Mouse (Mus musculus) G1E (cell line): ENCODE measurements around the gene Naalad2.

ENCODE experiments used
- CTCF ChIP-seq: IDR thresholded peaks from 2 replicates; pipeline ENCODE4 v1.5.1; 2012; ENCODE audit warnings: low read depth, low read length, inconsistent platforms, mixed read lengths
- GATA1 ChIP-seq: IDR thresholded peaks from 2 replicates; pipeline ENCODE4 v1.6.1; 2012; ENCODE audit warnings: borderline replicate concordance, low read length, inconsistent platforms, mixed read lengths
- GATA2 ChIP-seq: IDR thresholded peaks from 2 replicates; pipeline ENCODE4 v1.6.1; 2012; ENCODE audit warnings: low read depth, low read length, inconsistent platforms, borderline replicate concordance
- POLR2AphosphoS5 ChIP-seq: IDR thresholded peaks from 2 replicates; pipeline ENCODE4 v1.6.1; 2012; ENCODE audit warnings: low read depth, low read length, inconsistent platforms; ENCODE audit not compliant: insufficient replicate concordance
- TAL1 ChIP-seq: conservative IDR thresholded peaks from 2 replicates; pipeline ENCODE4 v1.6.1; 2012; ENCODE audit warnings: low read depth, low read length, inconsistent platforms, mixed read lengths

- TF ChIP-seq CTCF (no peak), POLR2AphosphoS5 (no peak), GATA1 (no peak), TAL1 (no peak), GATA2 (no peak)
These were observed 1.3 kb upstream of the Naalad2 start, which contains the start of gene Ubtfl1 for GRCm38 (mm10) chr9:18404118-18404517.
